Mouse (Mus musculus): ENCODE data around the gene Ccdc144b.

The Ccdc144b gene

DNA sequence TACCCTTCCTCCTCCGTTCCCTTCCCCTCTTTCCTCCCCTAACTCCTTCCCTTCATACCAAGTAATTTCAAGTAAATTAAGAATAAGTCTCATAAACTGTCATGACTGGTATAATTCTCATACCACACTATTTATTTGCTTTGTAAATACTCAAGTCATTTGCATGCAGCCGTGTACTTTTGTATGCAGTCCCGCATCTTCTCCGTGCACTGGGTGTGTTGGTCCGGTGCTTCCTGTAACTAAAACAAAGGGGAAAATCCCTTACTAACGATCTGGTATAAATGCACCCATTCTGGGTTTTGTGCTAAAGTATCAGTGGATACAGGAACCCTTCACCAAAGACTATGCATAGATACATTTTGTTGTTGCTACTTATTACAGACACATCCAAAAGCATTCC lies 27.6 kb downstream of the Ccdc144b start:
- no peak for DNase-seq

DNA sequence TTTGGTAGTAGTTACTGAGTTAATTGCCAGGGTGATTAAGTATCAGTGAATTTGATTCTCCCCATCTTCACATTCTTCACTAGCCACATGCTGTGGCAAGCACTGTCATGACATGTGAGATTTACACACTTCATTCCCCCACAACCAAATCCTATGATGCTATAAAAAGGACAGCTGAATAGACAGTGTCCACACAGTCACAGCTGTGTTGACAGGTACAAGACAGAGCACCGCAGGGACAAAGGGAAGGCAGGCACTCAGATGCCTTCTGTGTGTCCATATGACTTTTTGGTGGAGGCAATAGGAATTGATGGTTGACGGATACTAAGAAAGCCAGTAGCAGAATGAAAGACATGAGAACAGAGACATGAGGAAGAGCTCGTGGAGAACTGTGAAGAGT lies 42.1 kb downstream of the Ccdc144b start:
- DNase-seq: no peak

DNA sequence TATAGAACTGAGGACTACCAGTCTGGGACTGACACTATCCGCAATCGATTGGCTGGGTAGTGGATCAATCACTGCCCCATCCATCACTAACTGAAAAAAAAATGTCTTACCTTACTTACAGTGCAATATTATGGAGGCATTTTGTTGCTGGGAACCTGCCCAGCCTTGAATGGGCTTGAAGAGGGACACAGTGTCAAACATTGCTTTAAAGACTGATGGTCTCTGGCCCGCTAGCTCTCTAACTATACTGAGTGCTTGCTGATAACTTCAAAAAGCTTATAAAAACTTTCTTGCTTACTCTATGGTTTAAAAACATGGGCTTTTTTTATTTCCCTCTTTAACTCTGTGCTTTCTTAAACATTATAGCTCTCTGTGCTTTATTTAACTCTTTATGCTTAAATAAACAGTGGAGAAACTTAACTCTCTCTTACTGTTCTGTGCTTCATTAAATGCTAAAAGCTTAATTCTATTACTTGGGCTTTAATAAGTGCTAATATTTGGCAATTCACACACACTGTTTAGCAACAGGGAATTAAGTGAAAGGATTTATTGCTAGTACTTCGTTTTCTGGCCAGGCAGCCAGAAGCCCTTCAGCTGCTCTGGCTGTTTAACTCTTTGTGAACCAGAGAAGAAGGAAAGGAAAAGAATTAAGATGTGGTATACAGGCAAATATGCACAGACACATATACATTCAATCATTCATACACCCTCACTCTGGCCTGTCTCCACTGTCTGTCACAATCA lies 44.8 kb downstream of the Ccdc144b start:
- DNase-seq: no peak

DNA sequence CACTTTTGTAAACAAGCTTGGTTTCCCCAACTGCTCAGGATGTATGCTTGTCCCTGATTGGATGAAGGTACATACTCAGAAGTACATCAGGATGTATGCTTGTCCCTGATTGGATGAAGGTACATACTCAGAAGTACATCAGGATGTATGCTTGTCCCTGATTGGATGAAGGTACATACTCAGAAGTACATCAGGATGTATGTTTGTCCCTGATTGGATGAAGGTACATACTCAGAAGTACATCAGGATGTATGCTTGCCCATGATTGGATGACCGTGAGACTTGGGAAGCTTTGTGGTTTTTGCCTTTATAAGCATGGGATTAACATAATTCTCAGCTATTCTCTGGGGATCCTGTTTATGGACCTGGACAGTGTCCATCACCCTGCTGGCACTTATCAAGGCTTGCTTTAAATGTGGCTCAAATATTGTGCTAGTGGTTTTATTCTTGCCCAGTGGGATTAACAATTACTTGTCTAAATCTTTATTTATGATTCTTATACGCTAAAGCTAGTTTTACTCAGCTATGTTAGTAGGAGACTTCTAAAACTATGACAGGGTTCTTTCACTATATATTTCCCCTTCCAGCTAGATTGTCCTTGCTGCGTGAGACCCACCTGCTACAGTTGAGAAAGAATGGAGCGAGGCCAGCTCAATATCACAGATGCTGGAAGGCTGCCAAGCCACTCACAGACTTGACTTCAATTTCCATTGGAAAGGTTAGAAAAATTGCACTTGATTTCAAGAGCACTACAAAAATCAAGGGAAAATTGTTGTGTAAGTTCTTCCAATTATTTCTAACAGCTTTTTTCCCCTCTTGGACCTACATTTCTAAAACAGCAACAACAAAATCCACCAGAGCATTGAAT lies 49.1 kb downstream of the Ccdc144b start:
- peak; percentile 70 for DNase-seq

DNA sequence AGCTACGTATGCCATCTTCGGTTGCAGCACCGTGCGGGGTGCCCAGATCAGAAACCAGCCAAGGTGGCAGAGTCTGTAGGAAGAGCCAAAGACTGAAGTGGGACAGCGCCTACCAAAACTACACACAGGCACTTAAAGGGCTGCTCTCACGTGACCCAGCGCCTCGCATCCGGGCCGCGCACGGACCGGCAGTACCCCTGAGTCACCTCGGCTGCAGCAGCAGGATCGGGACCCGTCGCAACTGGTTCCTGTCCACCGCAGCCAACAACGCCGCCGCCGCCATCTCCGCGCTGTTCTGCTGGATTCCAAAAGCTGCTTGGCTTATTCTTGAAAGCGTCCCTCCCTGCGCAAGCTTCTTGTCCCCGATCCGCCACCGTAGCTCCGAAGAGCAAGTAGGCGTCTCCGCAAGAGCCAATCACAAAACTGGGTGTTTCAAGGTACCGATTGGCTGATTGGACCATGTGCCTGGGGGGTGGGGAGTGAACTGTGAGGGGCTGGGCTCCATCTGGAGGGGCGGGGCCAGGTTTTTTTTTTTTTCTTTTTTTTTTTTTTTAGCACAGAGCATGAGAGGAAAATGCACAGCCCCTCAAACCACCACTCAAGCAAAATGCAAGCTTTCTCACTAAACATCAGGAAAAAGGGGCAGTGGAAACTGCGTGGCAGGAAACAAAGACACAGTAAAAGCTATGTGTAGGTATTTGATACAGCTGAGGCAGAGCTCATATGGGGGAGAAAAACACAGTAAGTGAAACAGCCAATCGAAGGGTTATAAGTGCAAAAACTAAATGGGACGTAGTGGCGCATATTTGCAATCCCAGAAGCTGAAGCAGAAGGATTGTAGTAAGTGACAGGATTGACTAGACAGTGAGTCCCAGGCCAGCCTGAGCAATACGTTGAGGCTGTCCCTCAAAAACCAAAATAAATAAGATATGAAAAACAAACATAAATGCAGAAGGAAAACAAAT lies 52.8 kb downstream of the Ccdc144b start, which contains the start of gene Mccc1:
Gene Mccc1 (minus strand): TSS at position 404 of the 965 bp plus-strand sequence.
- peak; percentile 97 for DNase-seq

DNA sequence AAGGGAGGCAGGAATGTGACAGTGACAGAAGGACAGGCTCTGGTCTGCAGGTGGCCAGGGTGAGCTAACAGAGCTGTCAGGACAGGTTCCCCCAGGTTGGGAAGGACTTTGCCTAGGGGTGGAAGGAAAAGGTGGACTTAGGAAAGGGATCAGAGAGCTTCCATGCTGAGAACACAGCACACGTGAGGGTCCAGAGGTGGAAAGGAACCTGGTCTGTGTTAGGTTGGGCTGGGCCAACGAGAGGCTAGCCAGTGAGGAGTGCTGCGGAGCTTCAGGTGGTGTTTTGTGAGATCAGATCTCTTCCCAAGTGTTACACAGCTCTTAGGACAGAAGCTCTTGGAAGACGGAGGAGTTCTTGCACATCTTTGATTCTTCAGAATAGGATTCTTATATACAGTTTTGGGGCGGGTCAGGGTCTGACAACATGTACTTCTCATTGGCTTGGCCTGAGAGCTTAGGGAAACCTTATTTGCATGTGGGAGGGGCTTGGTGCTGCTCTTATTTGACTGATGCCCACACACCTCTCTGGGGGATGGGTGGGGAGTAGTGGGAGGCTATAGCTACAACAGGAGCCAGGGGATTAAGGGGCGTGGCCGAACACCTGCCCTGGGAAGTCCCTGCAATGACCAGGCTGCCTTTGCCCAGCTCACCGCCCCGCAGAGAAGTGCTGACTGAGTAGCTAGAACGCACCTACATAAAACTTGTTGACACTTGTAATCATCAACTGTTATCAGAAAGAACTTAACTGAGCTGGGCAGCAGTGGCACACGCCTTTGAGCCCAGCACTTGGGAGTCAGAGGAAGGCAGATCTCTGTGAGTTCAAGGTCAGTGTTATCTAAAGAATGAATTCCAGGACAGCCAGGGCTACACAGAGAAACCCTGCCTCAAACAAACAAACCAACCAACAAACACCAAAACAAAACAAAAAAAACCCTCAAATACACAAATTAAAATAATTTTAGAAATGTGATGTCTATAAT lies 58.5 kb downstream of the Ccdc144b start:
- no peak for DNase-seq

DNA sequence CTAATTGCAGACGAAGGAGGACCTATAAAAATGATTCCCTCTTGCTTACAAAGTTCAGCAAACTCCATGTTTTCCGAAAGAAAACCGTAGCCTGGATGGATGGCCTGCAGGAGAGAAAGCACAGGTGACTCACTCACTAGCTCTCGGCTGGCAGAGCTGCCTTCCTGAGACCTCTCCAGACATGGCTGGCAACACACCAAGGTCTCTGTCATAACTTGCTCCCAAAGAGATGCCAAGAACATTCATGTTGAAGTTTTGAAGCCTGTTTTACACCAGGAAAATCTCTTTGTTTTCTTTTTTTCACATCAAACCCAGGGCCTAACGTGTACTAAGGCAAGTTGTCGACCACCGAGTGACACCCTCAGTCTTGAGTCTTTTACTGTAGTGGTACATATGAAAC lies 62.6 kb downstream of the Ccdc144b start:
- no peak for DNase-seq

DNA sequence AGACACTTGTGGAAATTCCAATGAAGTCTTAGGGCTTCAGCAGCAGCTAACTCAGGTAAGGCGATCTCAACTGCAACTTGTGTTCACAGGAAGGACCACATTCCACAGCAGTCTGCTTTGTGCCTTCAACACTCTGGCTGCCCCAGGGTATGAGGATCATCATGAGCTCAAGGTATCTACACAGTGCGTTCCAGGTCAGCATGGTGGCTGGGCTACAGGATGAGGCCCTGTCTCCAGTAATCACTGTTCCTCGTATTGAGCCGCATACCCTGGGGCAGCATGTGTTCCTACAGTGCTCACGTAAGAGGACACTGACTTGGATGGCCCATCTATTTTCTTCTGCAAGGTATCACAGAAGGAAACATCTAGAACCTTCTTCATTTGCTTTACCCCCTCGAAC lies 65.3 kb downstream of the Ccdc144b start:
- DNase-seq: no peak

DNA sequence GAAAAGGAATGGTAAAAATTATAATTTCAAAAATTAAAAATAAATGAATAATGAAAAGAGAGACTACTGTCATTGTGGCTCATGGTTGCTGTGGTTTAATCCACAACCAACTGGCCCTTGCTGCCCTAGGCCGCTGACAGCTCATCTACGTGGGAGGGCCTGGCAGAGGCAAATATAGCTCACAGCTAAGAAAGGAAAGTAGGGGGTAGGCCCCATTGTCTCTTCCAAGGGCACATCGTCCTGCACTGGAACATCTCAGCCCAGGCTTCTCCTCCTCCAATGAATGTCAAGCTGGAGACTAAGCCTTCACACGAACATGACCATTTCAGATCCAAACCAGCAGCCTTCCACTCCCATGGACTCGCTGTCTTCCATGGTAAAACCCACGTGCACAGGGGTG lies 67.1 kb downstream of the Ccdc144b start:
- no peak for DNase-seq

DNA sequence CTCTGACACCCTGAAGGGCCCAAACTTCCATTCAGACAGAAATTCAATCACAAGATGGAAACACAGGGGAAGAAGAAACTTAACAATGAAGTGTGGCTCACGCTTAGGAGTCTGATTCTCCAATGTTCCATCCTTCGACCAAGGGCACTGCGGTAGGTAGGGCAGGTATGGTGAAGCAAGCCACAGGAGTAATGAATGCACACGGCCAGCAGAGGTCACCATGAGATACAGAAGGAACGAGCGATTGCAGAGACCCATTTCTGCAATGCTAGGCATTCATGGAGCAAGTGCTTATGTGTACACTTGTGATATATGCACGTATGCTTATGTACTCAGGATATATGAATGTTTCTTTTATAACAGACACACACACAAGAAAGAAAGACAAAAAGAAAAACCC lies 79.8 kb downstream of the Ccdc144b start:
- no peak for DNase-seq

DNA sequence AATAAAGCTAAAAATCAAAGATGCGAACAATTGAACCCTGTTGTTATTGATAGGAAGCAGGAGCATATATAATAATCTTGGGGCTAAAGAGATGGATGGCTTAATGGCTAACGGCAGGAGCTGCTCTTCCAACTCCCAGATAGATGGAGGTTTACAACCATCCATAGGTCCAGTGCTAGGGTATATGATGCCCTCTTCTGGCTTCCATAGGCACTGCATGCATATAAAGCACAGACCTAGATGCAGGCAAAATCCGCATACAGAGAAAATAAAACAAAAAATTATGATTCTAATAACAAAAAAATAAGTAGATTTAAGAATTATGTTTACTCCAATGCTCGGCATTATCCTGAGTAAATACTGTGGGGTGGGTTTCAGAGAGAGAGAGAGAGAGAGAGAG lies 80.4 kb downstream of the Ccdc144b start:
- peak; percentile 34 for DNase-seq

DNA sequence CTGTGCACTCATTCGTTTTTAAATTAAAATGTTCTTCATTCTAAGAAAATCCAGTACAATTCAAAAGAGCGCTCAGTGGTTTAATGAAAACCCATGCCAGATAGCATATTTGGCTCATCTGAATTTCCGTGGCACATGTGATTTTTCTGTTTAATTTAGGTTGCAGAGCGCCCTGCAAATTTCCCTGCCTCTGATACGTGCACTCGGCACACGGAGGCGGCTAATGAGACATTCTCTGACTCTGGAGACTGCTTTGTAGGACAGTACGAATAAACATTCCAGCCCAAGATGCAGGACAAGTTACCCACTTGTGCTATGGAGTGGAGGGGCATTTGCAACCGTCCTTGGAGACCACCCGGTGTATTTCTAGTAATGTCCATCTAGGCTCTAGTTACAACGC lies 82.2 kb downstream of the Ccdc144b start:
- no peak for DNase-seq

DNA sequence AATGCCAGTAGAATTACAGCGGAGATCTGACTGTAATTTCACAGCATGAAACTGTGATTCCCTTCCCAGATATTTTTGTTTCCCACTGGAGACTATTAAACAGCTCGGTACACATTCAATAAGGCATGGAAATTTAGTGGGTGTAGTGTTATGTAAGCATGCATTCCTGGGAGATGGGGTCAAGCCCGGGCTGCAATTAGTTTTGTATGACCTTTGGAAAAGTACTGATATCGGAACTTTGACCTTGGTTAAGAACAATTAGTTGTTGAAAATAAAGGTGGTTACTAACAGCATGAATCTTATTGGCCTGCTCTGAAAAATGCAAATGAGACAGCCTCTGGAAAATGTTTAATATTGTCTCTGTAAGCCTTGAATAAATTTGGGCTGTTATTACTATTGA lies 82.9 kb downstream of the Ccdc144b start:
- no peak for DNase-seq

DNA sequence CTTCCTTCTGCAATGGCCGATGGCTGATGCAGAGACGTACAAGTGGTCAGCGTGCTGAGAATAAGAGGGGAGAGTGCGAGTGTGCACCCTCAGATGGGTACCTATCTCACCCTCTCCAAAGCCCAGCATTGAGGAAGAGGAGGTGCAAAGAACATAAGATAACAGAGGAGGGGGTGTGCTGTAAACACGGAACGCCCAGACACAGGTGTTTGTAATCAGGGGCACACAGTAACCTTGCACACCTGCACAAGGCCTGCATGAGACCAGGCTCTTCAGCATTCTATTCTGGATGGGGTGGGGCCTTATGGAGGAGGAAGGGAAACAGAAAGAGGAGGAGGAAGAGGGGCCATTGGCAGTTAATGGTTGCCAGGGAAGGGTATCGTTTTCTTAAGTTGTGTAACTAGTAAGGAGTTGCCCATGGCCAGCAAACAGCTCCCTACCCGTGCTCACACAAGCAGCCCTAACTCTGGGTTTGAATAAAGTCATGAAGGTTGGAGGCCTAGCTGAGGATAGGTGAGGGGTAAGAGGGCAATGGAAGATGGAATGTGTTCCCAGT lies 85.9 kb downstream of the Ccdc144b start:
- no peak for DNase-seq

DNA sequence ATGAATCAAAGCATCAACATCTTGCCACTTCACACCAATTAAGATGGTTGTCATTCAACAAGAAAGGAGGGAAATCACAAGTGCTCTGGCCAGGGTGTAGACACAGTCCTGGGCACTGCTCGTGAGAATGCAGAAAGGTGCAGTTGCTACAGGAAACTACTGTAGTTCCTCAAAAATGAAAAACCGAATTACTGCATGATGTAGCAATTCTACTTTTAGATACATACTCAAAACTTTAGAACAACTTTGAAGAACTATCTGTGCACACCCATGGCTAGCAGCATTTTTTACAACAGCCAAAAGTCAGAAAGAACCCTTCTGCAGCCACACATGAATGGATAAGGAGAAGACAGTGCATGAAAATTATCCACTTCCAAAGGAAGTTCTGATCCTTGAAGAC lies 86.9 kb downstream of the Ccdc144b start:
- DNase-seq: no peak

DNA sequence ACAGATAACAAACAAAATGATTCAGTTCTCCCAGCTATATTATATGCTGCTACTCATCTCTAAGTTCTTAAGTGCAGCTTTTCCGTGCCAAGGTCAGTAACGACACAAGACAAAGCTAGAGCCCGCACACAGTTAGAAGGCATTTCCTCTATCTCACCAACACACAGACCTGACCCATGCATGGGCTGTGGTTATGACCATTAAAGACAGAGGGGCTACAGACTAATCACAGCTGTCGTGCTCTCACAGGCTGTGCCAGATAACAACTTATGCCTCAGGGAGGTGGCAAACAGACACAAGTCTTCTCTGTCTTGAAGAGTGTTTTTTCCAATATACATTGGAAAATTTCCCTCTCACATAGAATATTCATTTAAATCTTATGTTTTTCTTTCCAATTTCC lies 88.4 kb downstream of the Ccdc144b start:
- no peak for DNase-seq

DNA sequence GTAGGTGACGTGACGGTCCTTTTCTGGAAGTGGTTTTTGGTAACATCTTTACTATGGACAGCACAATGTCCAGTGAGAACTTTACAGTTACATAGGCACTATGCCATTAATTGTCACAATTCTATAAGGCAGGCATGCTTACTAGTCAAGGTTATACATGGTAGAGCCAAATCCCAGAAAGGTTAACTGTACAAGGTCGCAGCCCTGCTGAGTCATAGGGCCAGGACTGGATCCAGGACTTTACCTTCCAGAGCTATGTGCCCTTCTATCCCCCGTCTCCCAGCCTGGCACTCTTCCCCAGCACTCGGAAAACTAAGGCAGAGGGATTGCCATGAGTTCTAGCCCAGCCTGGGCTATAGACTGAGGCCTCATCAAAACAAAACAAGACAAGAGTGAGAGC lies 89.4 kb downstream of the Ccdc144b start:
- no peak for DNase-seq

DNA sequence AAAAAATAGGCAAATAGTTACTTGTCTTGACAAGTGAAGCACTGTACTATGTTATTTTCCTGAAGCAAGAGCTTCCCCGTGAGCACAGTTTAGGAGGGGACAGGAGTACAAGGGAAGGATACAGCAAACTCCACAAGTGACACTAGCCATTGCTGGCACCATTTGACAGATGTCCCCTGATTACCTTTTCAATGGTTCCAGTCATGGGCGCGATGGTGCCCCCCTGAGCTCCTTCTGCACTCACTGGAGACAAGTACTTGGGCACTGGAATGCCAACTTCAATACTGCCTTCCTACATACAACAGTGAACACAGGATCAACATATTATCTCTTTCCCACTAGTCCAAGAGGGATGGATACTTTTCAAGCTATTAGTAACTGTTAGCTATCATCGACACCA lies 89.9 kb downstream of the Ccdc144b start:
- DNase-seq: no peak

DNA sequence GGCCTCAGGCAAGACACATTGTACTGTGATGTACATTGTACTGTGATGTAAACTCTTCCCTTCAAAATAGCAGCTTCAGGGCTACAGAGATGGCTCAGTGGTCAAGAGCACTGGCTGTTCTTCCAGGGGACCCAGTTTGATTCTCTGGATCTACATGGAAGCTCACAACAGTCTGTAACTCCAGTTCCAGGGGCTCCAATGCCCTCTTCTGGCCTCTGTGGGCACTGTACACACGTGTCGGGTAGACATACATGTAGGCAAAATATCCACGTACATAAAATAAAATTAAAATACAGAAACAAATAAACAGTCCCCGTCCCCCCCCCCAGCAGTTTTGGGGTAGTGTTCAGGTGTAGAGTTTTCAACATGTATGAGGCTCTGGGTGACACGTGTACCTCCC lies 90.4 kb downstream of the Ccdc144b start:
- DNase-seq: no peak

Data from cerebellum, adult 9-10 months (tissue).